Mouse (Mus musculus) layer of hippocampus, adult 2 months (tissue): ENCODE data around the gene Ifrd2. TPM values are rescaled to one million over a fixed set of nuclear protein-coding genes. Genes with fewer than 3 reads are reported as not detected.

Experiments
- DNase-seq, 2 experiments: peaks; one replicate each; pipeline ENCODE4 v3.0.0; 2022; ENCODE audit warnings: low spot score in 2 of 2
- H3K27ac ChIP-seq: fragments of 200-600 bp; 2 replicates; pipeline ENCODE4 v1.8.1; 2022
- H3K4me3 ChIP-seq: fragments of 200-600 bp; 2 replicates; pipeline ENCODE4 v1.8.1; 2022; ENCODE audit warnings: mild to moderate bottlenecking
- CTCF ChIP-seq: fragments of 200-600 bp; conservative IDR thresholded peaks from 2 replicates; pipeline ENCODE4 v1.8.1; 2022; ENCODE audit warnings: antibody characterized with exemption, mild to moderate bottlenecking, moderate library complexity
- total RNA-seq, 2 experiments: library from RNA; stranded (reverse); gene quantifications; 2 replicates each; pipeline ENCODE4 v1.2.3; 2021

Ifrd2 gene
- total RNA-seq, 2 experiments from 2014 or later, result 13.7 to 15.2 TPM

DNA sequence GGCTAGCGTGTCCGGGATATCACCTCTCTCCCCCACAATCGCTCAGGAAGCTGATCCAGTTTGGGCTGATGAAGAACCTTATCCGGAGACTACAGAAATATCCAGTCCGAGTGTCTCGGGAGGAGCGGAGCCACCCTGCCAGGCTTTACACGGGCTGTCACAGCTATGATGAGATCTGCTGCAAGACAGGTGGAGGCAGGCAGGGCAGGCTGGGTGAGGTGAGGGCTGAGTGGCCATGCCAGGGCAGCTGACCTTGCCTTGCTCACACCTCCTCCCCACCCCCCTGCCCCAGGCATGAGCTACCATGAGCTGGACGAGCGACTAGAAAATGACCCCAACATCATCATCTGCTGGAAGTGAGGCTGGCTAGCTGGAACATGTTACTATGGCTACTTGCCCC is 42.2 kb upstream of the Ifrd2 start:
- Histone ChIP-seq H3K4me3 (no peak overlapping the region), H3K27ac (no peak overlapping the region)
- no peak for TF ChIP-seq CTCF
- no peak for DNase-seq

DNA sequence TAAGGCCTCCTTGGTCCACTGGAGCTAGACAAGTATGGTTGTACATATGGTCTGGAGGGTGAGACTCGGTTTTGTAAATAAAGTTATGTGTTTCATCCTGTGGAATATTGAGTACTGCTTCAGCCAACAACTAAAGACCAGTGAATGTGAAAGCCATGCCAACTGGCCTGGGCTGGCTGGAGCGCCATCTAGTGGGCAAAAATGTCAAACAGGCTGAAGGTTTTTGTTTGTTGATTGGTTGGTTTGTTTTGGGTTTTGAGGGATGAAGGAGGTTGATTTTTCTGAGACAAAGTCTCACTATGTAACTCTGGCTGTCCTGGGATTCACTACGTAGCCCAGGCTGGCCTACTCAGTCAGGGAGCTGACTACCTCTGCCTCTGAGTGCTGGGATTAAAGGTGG is 41.8 kb upstream of the Ifrd2 start:
- Histone ChIP-seq H3K27ac (no peak overlapping the region), H3K4me3 (no peak overlapping the region)
- TF ChIP-seq CTCF, result peak; percentile 96
- DNase-seq, result peak; percentile 65 to 83

GRCm38 (mm10) chr9:107547026-107547425 is 40.4 kb upstream of the Ifrd2 start, which contains the start of gene Zmynd10:
TSS of gene Zmynd10 (plus strand) at chr9:107547298.
- peak within 1 kb of the TSS; percentile 73 for H3K27ac ChIP-seq
- TF ChIP-seq CTCF, result no peak
- peak; percentile 82 to 89 for DNase-seq
- H3K4me3 ChIP-seq, result peak within 1 kb of the TSS; percentile 46

GRCm38 (mm10) chr9:107547957-107548356 is 39.5 kb upstream of the Ifrd2 start:
- TF ChIP-seq CTCF, result no peak
- DNase-seq, result no peak
- Histone ChIP-seq H3K27ac (no peak overlapping the region), H3K4me3 (no peak overlapping the region)

DNA sequence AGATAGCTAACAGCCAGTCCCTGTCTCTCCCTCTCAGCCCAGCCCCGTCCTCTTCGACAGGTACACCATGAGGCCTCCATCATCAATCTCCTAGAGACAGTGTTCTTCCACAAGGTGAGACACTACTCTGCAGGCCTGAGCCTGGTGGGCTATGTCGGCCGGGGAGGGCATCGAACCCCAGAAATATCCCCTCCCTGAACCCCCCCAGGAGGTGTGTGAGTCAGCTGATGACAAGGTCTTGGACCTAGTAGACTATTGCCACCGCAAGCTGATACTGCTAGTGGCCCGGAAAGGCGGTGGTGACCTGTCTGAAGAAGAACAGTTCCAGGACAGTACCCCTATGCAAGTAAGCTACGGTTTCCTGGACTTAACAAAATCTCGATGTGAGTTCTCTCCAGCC is 38.6 kb upstream of the Ifrd2 start:
- TF ChIP-seq CTCF, result no peak
- DNase-seq, result no peak
- Histone ChIP-seq H3K4me3 (no peak overlapping the region), H3K27ac (no peak overlapping the region)

GRCm38 (mm10) chr9:107549297-107550074 is 38.0 kb upstream of the Ifrd2 start:
- TF ChIP-seq CTCF, result no peak
- H3K27ac ChIP-seq, result no peak overlapping the region
- no peak overlapping the region for H3K4me3 ChIP-seq
- DNase-seq, result no peak

DNA sequence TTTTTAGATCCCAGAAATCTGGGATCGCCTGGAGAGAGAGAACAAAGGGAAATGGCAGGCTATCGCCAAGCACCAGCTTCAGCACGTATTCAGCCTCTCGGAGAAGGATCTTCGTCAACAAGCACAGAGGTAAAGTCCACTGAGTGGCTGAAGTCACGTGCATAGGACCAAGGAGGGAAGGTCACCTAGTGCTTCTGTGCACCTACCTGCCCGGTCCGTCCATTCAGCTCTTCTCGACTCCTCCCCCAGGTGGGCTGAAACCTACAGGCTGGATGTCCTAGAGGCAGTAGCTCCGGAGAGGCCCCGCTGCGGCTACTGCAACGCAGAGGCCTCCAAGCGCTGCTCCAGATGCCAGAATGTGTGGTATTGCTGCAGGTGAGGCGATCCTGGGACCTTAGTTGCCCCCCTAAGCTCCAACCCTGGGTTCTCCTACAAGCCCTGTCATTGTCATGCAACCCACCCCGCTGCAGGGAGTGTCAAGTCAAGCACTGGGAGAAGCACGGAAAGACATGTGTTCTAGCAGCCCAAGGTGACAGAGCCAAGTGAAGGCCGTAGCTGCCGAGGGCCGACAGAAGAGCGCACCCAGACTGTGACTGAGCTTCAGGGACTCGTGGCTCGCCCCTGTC is 36.8 kb upstream of the Ifrd2 start:
- H3K27ac ChIP-seq, result no peak overlapping the region
- no peak for TF ChIP-seq CTCF
- no peak for DNase-seq
- H3K4me3 ChIP-seq, result no peak overlapping the region

GRCm38 (mm10) chr9:107551117-107551889 is 36.1 kb upstream of the Ifrd2 start, which contains the start of gene Rassf1:
TSS of gene Rassf1 (plus strand) at chr9:107551555.
- TF ChIP-seq CTCF, result no peak
- peak within 1 kb of the TSS; percentile 56 for H3K4me3 ChIP-seq
- no peak for DNase-seq
- H3K27ac ChIP-seq, result peak within 1 kb of the TSS; percentile 28; the same call in 1 of the 2 replicates

DNA sequence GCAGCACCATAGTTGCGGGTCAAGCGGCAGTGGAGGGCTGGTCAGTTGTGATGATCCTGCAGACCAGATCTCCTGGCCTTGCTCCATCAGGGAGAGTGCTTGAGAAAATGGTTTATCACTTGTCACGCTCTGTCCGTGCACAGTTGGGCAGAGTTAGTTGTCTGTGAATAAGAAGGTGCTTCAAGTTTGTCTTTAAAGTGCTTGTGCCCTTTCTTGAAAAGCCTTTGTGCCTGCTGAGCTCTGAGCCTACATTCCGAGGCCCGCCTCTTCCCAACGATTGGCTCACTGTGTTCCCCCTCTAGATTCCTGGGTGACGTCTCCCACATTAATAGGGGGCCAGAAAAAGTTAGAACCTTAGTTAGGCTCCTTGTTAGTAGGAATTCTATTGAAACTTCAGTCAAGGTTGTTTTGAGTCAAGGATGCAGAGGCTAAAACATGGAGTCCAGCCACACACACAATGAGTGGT is 35.5 kb upstream of the Ifrd2 start:
- H3K4me3 ChIP-seq, result peak overlapping the region; percentile 56
- no peak for DNase-seq
- H3K27ac ChIP-seq, result no peak overlapping the region
- TF ChIP-seq CTCF, result no peak

DNA sequence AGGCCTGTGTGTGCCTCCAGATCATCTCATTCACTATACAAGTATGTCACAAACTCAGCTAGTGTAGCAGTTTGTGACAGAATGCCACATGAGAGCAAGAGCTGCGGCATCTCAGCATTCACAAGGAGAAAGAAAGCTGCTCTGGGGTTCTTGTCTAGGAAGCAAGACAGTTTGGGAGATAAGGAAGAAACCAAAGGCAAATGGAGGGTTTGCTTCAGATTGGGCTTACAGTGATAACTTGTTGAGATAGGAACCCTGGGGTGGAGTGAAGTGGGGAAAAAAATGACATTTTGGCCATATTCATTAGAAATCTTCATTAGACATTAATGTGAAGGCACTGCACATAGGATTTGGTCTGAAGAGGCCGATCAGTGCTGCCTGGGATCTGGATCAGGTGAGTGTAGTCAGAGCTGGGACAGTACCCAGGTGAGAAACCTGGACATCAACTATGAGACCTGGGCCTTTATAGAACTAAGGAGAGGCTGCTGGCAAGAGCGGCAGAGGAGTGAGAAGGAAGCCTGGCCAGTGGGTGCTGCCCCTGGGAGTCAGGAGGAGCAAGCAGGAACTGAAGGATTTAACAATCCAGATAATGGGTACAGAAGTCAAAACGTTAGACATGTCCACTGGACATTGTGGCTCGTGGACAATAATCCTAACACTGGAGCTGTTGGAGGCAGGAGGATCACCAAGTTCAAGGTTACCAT is 34.6 kb upstream of the Ifrd2 start:
- TF ChIP-seq CTCF, result no peak
- no peak for DNase-seq
- Histone ChIP-seq H3K4me3 (no peak overlapping the region), H3K27ac (no peak overlapping the region)

GRCm38 (mm10) chr9:107553541-107554318 is 33.7 kb upstream of the Ifrd2 start:
- Histone ChIP-seq H3K4me3 (peak overlapping the region; percentile 98), H3K27ac (peak overlapping the region; percentile 97)
- TF ChIP-seq CTCF, result no peak
- no peak for DNase-seq
